Mouse (Mus musculus): Measurements from ENCODE around the gene Ssr4.

The Ssr4 gene

DNA sequence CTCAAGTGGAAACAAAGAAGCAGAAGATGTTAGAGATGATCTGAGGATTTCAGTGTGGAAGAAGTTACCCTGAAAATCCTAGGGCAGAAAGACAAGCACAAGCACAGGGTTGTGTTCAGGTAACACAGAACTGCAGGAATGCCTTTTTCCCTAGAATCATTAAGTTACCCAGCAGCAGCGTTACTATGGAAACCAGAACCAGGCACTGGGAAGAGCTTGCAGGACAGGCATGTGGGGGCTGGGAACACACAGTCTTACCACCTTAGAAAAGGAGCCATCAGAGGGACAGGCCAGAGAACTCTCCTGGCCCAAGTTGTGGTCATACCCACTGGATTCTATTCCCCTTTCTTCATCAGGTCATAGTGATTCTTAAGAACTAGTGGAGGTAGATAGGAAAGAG, 19.0 kb downstream of the Ssr4 start:
- DNase-seq (ENCODE audit: low read depth, low spot score): no peak

DNA sequence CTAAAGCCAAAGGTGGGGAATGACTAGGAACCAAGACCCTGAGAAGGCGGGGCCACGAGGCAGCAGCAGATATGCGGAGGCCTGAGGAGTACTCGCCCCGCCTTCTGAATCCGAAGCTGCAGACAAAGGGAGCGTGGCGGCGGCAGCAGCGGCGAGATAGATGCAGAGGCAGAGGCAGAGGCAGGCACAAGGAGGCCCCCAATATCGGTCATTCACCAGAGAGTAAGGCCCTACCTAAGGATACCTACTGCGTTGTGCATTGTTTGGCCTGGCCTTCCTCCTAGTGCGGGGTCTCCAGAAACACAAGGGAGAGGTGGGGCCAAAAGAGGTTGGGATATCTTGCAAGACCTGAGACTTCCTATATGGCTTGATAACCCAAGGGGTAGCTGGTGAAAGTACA, 28.2 kb downstream of the Ssr4 start:
- no peak for DNase-seq (ENCODE audit: low read depth, low spot score)

DNA sequence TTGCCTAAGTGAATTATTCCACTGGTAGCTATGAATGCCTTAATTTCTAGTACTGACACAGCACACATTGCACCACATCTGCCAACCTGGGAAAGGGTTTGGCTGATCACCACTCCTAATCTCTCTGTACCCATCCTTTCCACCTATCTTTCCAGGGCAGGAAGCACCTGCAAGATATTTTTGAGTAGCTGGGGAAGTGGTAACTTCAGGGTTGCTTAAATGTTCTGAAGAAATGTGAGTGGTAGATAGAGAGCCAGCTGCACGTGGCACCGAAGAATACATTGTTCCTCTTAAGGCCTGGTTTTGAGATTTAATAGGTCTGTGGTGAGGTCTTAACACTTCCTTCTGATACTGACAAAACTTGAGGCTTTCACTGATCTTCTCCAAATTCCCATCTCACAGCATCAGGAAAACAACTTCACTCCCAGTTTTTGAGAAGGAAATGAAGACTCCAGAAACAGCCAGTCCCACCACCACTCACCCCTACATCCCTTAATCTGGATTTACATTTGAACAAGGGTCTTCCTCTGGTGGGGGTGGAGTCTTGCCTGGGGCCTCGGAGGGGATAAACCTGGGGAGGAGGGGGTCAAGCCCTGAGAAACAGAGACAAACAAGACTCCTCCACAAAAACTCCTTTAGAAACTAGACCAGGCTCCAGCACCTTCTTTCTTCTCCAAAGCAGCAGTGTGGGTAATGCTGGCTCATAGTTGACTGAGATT, 29.9 kb downstream of the Ssr4 start:
- DNase-seq (ENCODE audit: low read depth, low spot score): no peak

DNA sequence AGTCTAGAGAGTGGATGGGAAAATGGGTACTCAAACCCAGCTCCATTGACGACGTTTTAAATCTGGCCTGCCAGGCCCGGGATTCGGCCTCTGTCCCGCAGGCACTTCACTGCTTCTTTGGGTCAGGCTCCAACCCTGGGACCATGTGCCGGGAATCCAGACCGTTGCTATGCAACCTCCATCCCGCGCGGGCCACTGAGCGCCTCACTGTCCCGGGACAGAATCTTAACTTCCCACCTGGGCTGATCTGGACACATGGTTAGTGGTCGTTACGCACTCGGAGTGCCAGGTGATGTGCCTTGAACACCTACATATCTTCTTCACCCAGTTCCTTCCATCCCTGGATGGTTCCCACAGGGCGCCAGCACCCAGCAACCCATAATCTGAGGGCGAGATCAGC, 36.9 kb downstream of the Ssr4 start:
- no peak for DNase-seq (ENCODE audit: low read depth, low spot score)

DNA sequence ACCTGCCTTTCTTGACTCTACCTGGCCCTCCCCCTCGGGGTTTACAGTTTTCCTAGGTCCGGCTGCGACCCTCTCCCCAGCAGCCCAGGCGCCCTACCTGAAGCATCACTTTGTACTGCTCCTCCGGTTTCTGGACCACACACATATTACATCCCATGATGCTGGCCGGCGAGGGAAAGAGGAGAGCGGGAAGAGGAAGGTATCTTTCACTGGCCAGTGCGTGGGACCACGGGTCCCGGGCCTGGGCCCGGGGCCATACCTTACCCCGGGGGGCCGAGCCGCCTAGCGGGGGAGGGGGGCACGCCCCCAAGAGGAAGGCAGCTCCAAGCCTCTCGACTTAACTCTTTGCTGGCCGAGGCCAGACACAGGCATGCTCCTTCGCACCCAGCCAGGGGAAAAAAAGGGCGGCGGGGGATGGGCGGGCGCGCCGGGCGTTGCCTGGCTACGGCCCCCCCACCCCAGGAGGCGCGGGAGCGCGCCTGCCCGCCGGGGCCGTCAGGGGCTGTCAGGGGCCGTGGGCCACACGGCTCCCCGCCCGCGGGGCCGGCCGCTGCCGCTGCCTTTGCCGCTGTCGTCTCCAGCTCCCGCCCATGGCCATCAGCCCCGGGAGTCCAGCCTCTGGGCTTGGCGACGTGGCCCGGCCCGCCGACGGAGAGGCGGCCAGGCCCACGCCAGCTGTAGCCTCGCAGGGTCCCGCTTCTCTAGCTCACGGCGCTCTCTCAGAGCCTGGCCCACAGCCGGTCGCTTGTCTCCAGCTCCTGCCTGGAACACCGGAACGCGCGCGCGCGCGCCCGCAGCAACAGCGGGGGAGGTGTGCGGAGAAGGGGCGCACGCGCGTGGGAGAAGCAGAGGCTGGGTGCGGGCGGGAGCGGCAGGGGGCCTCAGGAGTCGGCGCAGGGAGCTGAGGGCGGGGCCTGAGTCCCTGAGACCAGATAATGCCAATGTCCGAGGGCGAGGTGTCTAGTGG, 37.6 kb downstream of the Ssr4 start, which contains the start of gene Pdzd4:
Gene Pdzd4, minus strand, starts transcription at position 785 of the 967 bp plus-strand sequence.
- DNase-seq (ENCODE audit: low read depth, low spot score): peak; percentile 58

DNA sequence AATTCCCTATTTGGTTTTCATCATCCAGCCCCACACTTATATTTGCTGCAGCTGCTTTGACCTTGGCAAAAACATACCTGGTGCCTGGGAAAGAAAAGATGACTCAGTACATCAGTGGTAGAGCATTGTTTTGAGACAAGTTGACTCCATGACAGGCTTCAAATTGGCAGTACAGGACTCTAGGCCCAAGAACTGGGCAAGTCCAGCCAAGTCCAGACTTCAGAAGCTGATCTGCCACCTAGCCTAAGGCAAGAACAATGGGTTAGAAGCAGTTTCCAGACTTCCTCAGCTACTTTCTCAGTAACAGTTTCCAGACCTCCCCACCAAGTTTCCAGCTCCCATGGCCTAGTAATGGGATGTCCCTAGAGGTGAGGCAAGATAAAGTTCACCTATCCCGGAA, 48.9 kb downstream of the Ssr4 start:
- DNase-seq (ENCODE audit: low read depth, low spot score): no peak

DNA sequence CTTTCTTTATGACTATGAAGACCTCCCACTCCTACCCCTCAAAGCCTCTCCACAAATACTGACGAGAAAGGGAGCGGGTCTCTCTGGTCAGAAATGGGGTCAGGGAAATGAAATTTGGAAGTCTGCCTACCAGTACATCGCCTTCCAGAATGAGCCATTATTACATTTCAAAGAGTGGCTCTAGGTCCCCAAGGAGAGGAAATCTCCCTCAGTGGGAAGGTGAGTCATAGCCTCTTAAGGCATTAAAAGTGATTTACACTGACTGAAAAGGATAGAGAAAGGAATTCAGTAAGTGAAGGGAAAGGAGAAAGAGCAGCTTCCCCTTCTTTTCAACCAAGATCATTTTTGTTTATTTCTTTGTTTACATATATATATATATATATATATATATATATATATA, 49.9 kb downstream of the Ssr4 start:
- no peak for DNase-seq (ENCODE audit: low read depth, low spot score)

Measured in CD4-positive, CD25-positive, alpha-beta regulatory T cell, adult 2 months (primary cell).